Mouse (Mus musculus): ENCODE results near the gene R3hdm1.

GRCm38 (mm10) chr1:128077788-128078187 is 25.3 kb upstream of the R3hdm1 start:
- TF ChIP-seq CTCF (IDR thresholded peaks at IDR 0.05) = no peak
- TF ChIP-seq EP300 (IDR thresholded peaks at IDR 0.05) = no peak

All from lung, postnatal 0 days (tissue).